Mouse (Mus musculus) liver, adult 2 months (tissue): ENCODE measurements around the gene Cys1. TPM values are rescaled to one million over a fixed set of nuclear protein-coding genes. Genes with fewer than 3 reads are reported as not detected.

Experiments used
- DNase-seq: peaks from one replicate; pipeline ENCODE4 v3.0.0-alpha.2; 2011; ENCODE audit warnings: low read depth, low spot score; ENCODE audit errors: extremely low read depth
- H3K27ac ChIP-seq: fragments of 200-500 bp; replicated peaks from 2 replicates; pipeline ENCODE4 v1.5.1; 2012; ENCODE audit warnings: low read depth, mild to moderate bottlenecking, control low read depth, inconsistent platforms, low read length; ENCODE audit not compliant: insufficient read depth
- H3K27me3 ChIP-seq: fragments of 200-500 bp; 2 replicates; pipeline ENCODE4 v1.6.1; 2012; ENCODE audit warnings: mild to moderate bottlenecking, moderate library complexity, low read length, inconsistent platforms; ENCODE audit not compliant: control insufficient read depth, insufficient read depth
- H3K36me3 ChIP-seq: fragments of 200-500 bp; 2 replicates; pipeline ENCODE4 v1.6.1; 2012; ENCODE audit warnings: low read length, inconsistent platforms; ENCODE audit not compliant: control insufficient read depth, insufficient read depth
- H3K4me1 ChIP-seq: fragments of 200-500 bp; 2 replicates; pipeline ENCODE4 v1.6.1; 2011; ENCODE audit warnings: low read length; ENCODE audit not compliant: control insufficient read depth, insufficient read depth
- H3K4me3 ChIP-seq: fragments of 200-500 bp; 2 replicates; pipeline ENCODE4 v1.5.1; 2011; ENCODE audit warnings: low read depth, mild to moderate bottlenecking, control low read depth, low read length, moderate library complexity; ENCODE audit not compliant: insufficient read depth
- H3K79me2 ChIP-seq: fragments of 200-500 bp; 2 replicates; pipeline ENCODE4 v1.6.1; 2012; ENCODE audit warnings: inconsistent platforms, mild to moderate bottlenecking, low read length, moderate library complexity; ENCODE audit not compliant: control insufficient read depth, insufficient read depth
- H3K9ac ChIP-seq: fragments of 200-500 bp; 2 replicates; pipeline ENCODE4 v1.6.1; 2012; ENCODE audit warnings: low read depth, mild to moderate bottlenecking, control low read depth, inconsistent platforms, low read length
- CTCF ChIP-seq: fragments of 200-500 bp; IDR thresholded peaks from 2 replicates; pipeline ENCODE4 v1.5.1; 2011; ENCODE audit warnings: low read depth, low read length, control low read depth
- POLR2A ChIP-seq: fragments of 200-500 bp; IDR thresholded peaks from 2 replicates; pipeline ENCODE4 v1.6.1; 2011; ENCODE audit warnings: low read length, control low read depth; ENCODE audit not compliant: insufficient read depth; ENCODE audit errors: extremely low read depth
- WGBS: fragments of 180-500 bp; shearing (Covaris S2); methylation state at CpG from one replicate; pipeline ENCODE4 v1.1.7; 2018; 5-methylcytosine and 5-hydroxymethylcytosine counted together
- polyA plus RNA-seq: library from polyadenylated mRNA; depleted of rRNA; stranded (reverse); fragments of >200 nt; gene quantifications from 2 replicates; pipeline ENCODE4 v1.2.3, GENCODE M21; 2012; rRNA removed
- total RNA-seq: library from RNA; depleted of rRNA; stranded (reverse); fragments of >200 nt; gene quantifications from 2 replicates; pipeline ENCODE4 v1.2.3, GENCODE M21; 2014; rRNA removed

Gene Cys1
- total RNA-seq (2.8 and 3.1 TPM in 2 replicates), polyA plus RNA-seq (4.3 and 5.3 TPM in 2 replicates)

GRCm38 (mm10) chr12:24681286-24682023 lies at the start of gene Cys1:
Cys1 (minus strand) TSS chr12:24681813.
- peak within 1 kb of the TSS; percentile 88 for H3K27ac ChIP-seq
- no peak for TF ChIP-seq CTCF
- TF ChIP-seq POLR2A = peak; percentile 28; the same call in 1 of the 2 replicates

GRCm38 (mm10) chr12:24724369-24724768 lies 42.8 kb upstream of the Cys1 start:
- Histone ChIP-seq H3K27ac (no peak overlapping the region), H3K36me3 (no peaks in the 10 kb centered on the region), H3K27me3 (no peaks in the 10 kb centered on the region), H3K4me3 (no peak overlapping the region), H3K79me2 (no peaks in the 10 kb centered on the region), H3K4me1 (no peaks in the 10 kb centered on the region; the same call in 1 of the 2 replicates), H3K9ac (no peak overlapping the region)
- TF ChIP-seq CTCF (no peak), POLR2A (no peak)
- no peak for DNase-seq
- 12% methylated on average over 2 of the region's 2 CpGs for WGBS

More at GRCm38 (mm10) chr12:24681286-24682023, at the start of gene Cys1:
- 8% methylated on average over 20 of the region's 20 CpGs for WGBS
- peaks cover 22% of the 10 kb centered on the region for H3K4me1 ChIP-seq
- no peaks in the 10 kb centered on the region for H3K36me3 ChIP-seq
- peaks cover 4% of the 10 kb centered on the region; the same call in 1 of the 2 replicates for H3K79me2 ChIP-seq
- H3K9ac ChIP-seq = peak within 1 kb of the TSS; percentile 95
- DNase-seq = peak; percentile 74
- peak within 1 kb of the TSS; percentile 78 for H3K4me3 ChIP-seq
- H3K27me3 ChIP-seq = no peaks in the 10 kb centered on the region

- Histone ChIP-seq H3K4me3 (no peak overlapping the region), H3K27me3 (no peaks in the 10 kb centered on the region), H3K27ac (no peak overlapping the region), H3K79me2 (no peaks in the 10 kb centered on the region), H3K9ac (no peak overlapping the region), H3K4me1 (no peaks in the 10 kb centered on the region; the same call in 1 of the 2 replicates), H3K36me3 (no peaks in the 10 kb centered on the region)
- WGBS = 66% methylated on average over 4 of the region's 4 CpGs
- no peak for TF ChIP-seq CTCF
- no peak for TF ChIP-seq POLR2A
- DNase-seq = no peak
Measured at GRCm38 (mm10) chr12:24723859-24724258, 42.2 kb upstream of the Cys1 start.

DNA sequence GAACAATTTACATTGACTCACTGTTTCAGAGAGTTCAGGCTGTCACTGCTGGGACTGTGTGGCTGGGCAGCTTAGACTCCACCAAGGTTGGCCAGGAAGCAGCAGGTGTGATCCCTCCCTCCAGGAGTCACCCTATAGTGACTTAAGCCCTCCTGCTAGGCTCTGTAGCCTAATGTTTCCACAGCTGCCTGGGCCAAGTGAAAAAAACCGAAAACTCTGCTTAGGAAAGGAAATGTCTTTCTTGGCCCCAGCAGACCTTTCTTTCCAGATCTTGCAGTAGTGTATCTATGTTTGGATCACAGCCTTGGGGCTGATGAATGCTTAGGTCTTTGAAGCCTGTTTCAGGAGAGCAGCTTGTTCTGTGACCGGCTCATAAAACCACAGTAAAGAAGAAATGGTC lies 41.8 kb upstream of the Cys1 start:
- no peaks in the 10 kb centered on the region for H3K27me3 ChIP-seq
- H3K4me3 ChIP-seq = no peak overlapping the region
- no peak overlapping the region for H3K9ac ChIP-seq
- no peaks in the 10 kb centered on the region for H3K36me3 ChIP-seq
- no peak for DNase-seq
- H3K79me2 ChIP-seq = no peaks in the 10 kb centered on the region
- no peaks in the 10 kb centered on the region; the same call in 1 of the 2 replicates for H3K4me1 ChIP-seq
- TF ChIP-seq CTCF (no peak), POLR2A (no peak)
- no peak overlapping the region for H3K27ac ChIP-seq
- WGBS = 61% methylated on average over 2 of the region's 2 CpGs

DNA sequence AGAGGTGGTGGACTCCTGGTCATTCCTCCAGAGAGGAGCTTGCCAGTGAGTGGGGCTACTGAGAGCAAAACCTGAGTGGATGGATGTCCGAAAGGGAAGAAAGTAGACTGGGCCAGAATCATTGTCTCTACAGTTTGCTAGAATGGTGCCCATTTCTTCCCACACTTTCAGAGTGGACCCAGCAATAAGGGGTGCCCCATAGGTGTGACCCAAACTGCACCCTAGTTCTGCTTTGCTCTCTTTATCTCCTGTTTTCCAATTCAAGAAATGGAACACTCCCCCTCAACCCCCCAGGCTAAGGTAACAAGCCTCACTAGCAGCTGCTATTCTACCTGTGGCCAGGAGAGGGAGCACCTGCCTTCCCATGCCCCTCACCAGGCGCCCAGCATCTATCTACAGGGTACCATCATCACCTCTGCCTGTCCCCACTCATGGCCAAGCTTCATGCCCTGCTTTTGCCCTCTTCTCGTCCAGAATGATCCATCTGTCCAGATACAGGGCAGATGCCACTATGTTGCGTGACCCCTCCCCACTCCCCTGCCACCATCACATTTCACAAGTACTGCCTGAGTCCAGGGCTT lies 35.2 kb upstream of the Cys1 start:
- H3K27me3 ChIP-seq = no peaks in the 10 kb centered on the region
- no peak overlapping the region for H3K9ac ChIP-seq
- H3K79me2 ChIP-seq = no peaks in the 10 kb centered on the region
- no peaks in the 10 kb centered on the region; the same call in 1 of the 2 replicates for H3K36me3 ChIP-seq
- H3K4me1 ChIP-seq = no peaks in the 10 kb centered on the region
- no peak overlapping the region for H3K27ac ChIP-seq
- DNase-seq = no peak
- no peak overlapping the region for H3K4me3 ChIP-seq
- peak; percentile 85 for TF ChIP-seq CTCF
- no peak for TF ChIP-seq POLR2A
- WGBS = 61% methylated on average over 4 of the region's 4 CpGs

DNA sequence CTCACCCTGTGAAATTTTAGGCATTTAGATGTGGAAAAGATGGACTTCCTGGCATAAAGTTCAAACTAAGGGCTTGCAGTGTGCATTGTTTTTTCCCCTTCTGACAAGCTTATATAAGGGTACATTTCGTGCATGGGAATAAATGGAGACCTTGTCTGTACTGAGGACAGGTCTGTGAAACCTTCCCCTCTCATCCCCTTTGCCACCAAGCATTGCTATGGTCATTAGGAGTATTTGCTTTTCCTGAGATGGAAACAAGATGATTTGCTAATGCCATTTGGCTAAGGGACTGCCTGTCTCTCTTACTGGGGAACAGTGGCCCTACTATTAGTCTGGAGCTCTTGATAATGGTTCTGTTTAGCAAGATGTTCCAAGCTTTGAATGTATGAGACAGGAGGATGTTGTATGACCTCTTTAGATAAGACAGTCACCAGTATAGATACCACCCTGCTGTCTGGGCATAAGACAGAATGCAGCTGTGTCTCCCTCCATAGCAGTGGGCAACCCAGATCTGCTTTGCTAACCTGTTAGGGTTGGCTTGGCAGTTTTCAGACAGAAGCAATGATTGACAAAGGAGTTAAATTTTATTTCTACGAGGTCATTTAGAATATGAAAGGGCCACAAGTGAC lies 33.8 kb upstream of the Cys1 start:
- H3K27ac ChIP-seq = no peak overlapping the region
- H3K79me2 ChIP-seq = no peaks in the 10 kb centered on the region
- no peak for DNase-seq
- H3K4me3 ChIP-seq = no peak overlapping the region
- no peaks in the 10 kb centered on the region for H3K4me1 ChIP-seq
- no peaks in the 10 kb centered on the region for H3K27me3 ChIP-seq
- no peak for TF ChIP-seq CTCF
- TF ChIP-seq POLR2A = no peak
- WGBS = 82% methylated on average over 2 of the region's 2 CpGs
- H3K9ac ChIP-seq = no peak overlapping the region
- H3K36me3 ChIP-seq = no peaks in the 10 kb centered on the region; the same call in 1 of the 2 replicates
